Mouse (Mus musculus): Measurements from ENCODE around the gene Gpr137. TPM values are rescaled to one million over a fixed set of nuclear protein-coding genes. Genes with fewer than 3 reads are reported as not detected.

Gene Gpr137
- total RNA-seq, 4 experiments from 2014 or later, result 101 to 106 (median 104) TPM

- no peak for DNase-seq (ENCODE audit: low spot score in 2 of 2)
Observed at GRCm38 (mm10) chr19:6973581-6974190, 31.4 kb upstream of the Gpr137 start.

- DNase-seq (ENCODE audit: low spot score in 2 of 2), result no peak
Observed at GRCm38 (mm10) chr19:6972247-6972917, 30.1 kb upstream of the Gpr137 start.

- DNase-seq (ENCODE audit: low spot score in 2 of 2), result no peak
Observed at GRCm38 (mm10) chr19:6971644-6972043, 29.4 kb upstream of the Gpr137 start.

- DNase-seq (ENCODE audit: low spot score in 2 of 2), result no peak
Observed at GRCm38 (mm10) chr19:6970460-6971085, 28.3 kb upstream of the Gpr137 start.

- DNase-seq (ENCODE audit: low spot score in 2 of 2), result no peak
Observed at GRCm38 (mm10) chr19:6969665-6970381, 27.5 kb upstream of the Gpr137 start.

GRCm38 (mm10) chr19:6969291-6969664 lies 27.0 kb upstream of the Gpr137 start:
- DNase-seq (ENCODE audit: low spot score in 2 of 2), result no peak

- DNase-seq (ENCODE audit: low spot score in 2 of 2), result no peak
Observed at GRCm38 (mm10) chr19:6968491-6969271, 26.4 kb upstream of the Gpr137 start.

GRCm38 (mm10) chr19:6956461-6956860 lies 14.2 kb upstream of the Gpr137 start:
- DNase-seq (ENCODE audit: low spot score in 2 of 2), result no peak

GRCm38 (mm10) chr19:6955424-6955823 lies 13.1 kb upstream of the Gpr137 start:
- no peak for DNase-seq (ENCODE audit: low spot score in 2 of 2)

GRCm38 (mm10) chr19:6954046-6954445 lies 11.8 kb upstream of the Gpr137 start:
- no peak for DNase-seq (ENCODE audit: low spot score in 2 of 2)

- DNase-seq (ENCODE audit: low spot score in 2 of 2), result no peak
Observed at GRCm38 (mm10) chr19:6952712-6953037, 10.4 kb upstream of the Gpr137 start.

GRCm38 (mm10) chr19:6951994-6952711 lies 9.9 kb upstream of the Gpr137 start:
- DNase-seq (ENCODE audit: low spot score in 2 of 2), result peak in 1 of 2 experiments; percentile 82

GRCm38 (mm10) chr19:6951381-6951968 lies 9.2 kb upstream of the Gpr137 start:
- DNase-seq (ENCODE audit: low spot score in 2 of 2), result peak; percentile 86 to 94

- peak in 1 of 2 experiments; percentile 51 for DNase-seq (ENCODE audit: low spot score in 2 of 2)
Observed at GRCm38 (mm10) chr19:6950613-6951153, 8.4 kb upstream of the Gpr137 start.

GRCm38 (mm10) chr19:6949951-6950350 lies 7.7 kb upstream of the Gpr137 start:
- no peak for DNase-seq (ENCODE audit: low spot score in 2 of 2)

GRCm38 (mm10) chr19:6949532-6949931 lies 7.3 kb upstream of the Gpr137 start:
- DNase-seq (ENCODE audit: low spot score in 2 of 2), result no peak

- DNase-seq (ENCODE audit: low spot score in 2 of 2), result no peak
Observed at GRCm38 (mm10) chr19:6948186-6948585, 5.9 kb upstream of the Gpr137 start.

- DNase-seq (ENCODE audit: low spot score in 2 of 2), result no peak
Observed at GRCm38 (mm10) chr19:6947742-6948141, 5.5 kb upstream of the Gpr137 start.

- no peak for DNase-seq (ENCODE audit: low spot score in 2 of 2)
Observed at GRCm38 (mm10) chr19:6943709-6944108, 1.4 kb upstream of the Gpr137 start.

- DNase-seq (ENCODE audit: low spot score in 2 of 2), result no peak
Observed at GRCm38 (mm10) chr19:6942764-6943163, 484 bp upstream of the Gpr137 start.
